Mouse (Mus musculus) bone marrow, adult 2 months (tissue): ENCODE measurements around the gene Manba.

Experiments
- CTCF ChIP-seq: fragments of 200-500 bp; IDR thresholded peaks from 2 replicates; pipeline ENCODE4 v1.5.1; 2011; ENCODE audit warnings: low read length, control low read depth; ENCODE audit not compliant: control insufficient read depth, insufficient read depth
- POLR2A ChIP-seq: fragments of 200-500 bp; IDR thresholded peaks from 2 replicates; pipeline ENCODE4 v1.6.1; 2011; ENCODE audit warnings: low read depth, mild to moderate bottlenecking, control low read depth, low read length, borderline replicate concordance; ENCODE audit not compliant: control insufficient read depth

- TF ChIP-seq CTCF (no peak), POLR2A (no peak)
Measured at GRCm38 (mm10) chr3:135590471-135590870, 105.1 kb downstream of the Manba start.
